Mouse (Mus musculus) yolk sac, embryonic 10.5 days (tissue): ENCODE measurements at regions not wholly inside any gene's neighbourhood (a gene's known extent, or its start where the extent isn't known, plus 50 kb on each side); places are given as distances from the start of the nearest gene placed in this dataset.
A peak's percentile ranks its signal among the peaks of the same experiment; 100 is the strongest.

ENCODE experiments used
- DNase-seq: peaks from one replicate; pipeline ENCODE4 v3.0.0-alpha.2; 2017; ENCODE audit warnings: low spot score

DNA sequence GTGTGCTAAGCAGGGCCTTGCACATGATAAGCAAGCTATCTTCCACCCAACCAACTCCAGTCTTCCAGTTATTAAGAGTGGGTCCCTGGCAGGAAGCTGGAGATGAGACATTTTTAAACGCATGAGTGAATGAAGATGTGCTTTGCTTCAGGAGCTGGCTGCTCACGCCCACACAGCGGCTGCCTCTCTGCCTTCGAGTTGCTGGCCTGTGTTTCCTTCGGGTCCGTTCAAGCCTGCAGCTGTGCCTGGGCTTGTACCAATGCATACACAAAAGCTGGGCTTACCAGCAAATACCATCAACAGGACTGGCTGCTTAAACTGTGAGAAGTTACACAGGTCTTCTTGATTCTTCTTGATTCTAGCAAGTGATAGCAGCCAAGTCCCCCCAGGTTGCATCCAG, 498.7 kb downstream of the Cdh26 start:
- DNase-seq: no peak

DNA sequence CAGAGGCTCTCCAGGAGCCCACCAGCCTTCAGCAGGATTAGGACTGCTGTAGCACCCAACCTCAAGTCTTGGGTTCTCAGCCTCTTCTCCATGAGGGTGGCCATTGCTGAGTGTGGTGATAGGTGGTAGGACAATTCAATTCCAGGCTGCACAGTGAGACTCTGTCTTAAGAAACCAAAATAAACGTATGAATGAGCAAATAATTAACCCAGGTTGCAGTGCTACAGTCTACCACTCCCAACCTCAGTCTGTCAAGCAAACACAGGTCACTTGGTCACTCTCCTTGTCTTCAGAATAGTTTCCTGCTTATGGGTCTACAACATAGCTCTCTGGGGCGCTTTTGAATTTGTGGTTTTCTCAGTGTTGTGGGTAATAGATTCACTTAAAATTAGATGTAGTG, 499.8 kb downstream of the Cdh26 start:
- peak; percentile 11 for DNase-seq

DNA sequence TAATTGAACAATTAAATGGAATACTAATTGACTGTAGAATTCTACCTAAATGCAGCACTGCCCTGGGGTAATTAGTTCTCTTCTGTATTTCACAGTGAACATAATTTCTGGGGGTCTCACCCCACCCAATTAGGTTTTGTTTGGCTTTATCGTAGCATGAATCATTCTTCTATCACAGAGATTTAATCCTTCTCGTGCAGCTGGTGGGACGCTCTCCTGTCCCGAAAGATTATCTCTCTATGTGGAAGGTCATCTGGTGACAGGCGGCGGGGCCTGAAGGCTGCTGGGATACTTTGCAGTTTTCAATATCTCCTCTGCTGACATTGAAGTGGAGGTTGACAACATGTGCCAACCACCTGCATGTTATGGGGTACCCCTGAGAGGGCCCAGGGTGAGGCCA, 493.8 kb upstream of the Cdh4 start:
- DNase-seq: no peak

DNA sequence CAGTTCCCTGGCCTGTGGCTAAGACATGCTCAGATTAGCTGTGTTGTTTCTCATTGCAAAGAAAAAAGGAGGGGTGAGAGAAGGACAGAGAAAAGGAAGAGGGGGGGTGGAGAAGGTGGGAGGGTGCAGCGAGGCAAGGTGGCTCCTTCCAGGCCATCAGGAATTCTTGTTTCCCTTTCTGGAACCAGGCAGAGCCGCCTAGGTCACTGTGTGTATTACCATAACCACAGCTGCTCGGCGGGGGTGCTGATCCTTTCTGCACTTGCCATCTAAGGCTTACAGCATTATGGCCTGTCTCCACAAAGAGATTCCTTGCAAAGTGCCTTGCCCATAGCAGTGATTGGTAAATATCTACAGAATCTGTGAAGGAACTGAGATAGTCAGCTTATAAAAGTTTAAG, 493.1 kb upstream of the Cdh4 start:
- no peak for DNase-seq

DNA sequence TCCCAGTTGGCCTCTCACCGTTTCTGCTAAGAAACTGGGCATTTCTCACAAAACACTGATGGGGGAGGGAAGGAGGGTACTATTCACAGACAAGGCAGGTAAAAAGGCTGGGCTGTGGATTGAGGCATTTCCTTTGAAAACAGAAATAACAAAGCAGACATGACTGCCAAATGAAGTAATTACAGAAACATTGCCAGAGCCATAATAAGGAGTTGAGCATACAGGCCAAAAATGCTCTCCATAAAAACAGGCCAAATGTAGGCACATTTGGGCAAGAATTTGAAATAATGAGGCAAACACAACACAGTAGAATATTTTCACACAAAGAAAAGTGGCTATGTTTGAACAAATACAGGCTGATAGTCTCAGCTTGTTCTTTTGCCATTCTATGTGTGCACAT, 491.9 kb upstream of the Cdh4 start:
- DNase-seq: no peak

DNA sequence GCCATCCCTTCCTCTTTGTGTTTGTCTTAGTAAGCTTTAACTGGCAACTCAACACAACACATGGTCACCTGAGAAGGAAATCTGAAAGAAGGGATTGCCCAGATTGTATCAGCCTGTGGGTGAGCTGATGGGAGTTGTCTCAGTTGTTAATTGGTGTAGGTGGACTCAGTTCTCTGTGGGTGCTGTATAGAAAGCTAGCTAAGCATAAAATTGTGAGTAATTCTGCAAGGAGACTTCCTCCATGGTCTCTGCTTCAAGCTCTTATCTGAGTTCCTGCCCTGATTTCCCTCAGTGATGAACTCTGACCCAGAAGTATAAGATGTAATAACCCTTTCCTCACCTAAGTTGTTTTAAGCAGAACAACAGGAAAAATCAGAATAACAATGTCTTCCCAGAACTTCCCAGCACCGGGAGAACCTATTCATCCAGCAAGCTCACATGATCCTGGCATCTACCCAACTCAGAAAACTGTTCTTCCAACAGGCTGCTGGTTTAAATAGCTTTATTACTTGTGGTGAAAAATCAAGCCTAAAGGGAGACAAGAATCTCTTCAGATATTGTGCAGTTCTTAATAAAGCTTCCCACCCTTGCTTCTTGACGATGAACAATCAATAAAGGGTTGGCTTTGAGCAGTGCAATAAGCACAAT, 487.7 kb upstream of the Cdh4 start:
- no peak for DNase-seq

DNA sequence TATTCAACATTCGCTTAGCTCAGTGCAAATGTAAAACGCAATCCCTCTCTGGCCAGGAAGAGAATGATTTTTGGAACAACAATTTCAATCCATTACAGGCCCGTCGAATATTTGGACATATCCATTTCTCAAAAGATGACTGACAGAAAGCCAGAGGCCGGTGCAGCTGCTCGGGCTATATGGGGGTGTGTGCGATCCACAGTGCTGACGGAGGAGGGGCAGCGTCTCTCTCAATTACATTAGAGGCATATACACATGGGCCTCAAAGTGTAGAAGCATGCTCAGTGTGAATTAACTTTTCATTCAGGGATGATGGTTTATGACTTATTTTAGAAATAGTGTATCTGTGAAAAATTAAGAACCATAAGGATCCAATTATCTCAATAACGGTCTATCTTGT, 483.4 kb upstream of the Cdh4 start:
- DNase-seq: no peak

DNA sequence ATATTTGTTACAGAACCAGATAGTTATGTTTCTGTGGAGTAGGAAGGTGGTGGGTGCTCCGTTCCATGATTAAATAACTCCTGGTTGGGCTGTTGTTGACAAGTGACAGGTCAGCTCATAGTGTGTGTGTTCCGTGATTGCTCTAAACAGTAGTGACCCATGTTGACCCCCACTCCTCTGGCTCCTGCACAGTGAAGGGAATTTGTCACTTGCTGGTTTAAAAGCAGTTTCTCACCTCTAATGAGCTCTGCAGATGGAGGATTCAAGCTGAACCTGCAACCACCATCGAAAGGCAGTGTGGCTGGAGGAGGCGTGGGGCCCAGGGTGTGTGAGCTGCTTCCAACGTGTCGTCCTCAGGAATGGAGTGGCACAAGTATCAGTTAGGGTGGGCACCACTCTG, 482.6 kb upstream of the Cdh4 start:
- no peak for DNase-seq

DNA sequence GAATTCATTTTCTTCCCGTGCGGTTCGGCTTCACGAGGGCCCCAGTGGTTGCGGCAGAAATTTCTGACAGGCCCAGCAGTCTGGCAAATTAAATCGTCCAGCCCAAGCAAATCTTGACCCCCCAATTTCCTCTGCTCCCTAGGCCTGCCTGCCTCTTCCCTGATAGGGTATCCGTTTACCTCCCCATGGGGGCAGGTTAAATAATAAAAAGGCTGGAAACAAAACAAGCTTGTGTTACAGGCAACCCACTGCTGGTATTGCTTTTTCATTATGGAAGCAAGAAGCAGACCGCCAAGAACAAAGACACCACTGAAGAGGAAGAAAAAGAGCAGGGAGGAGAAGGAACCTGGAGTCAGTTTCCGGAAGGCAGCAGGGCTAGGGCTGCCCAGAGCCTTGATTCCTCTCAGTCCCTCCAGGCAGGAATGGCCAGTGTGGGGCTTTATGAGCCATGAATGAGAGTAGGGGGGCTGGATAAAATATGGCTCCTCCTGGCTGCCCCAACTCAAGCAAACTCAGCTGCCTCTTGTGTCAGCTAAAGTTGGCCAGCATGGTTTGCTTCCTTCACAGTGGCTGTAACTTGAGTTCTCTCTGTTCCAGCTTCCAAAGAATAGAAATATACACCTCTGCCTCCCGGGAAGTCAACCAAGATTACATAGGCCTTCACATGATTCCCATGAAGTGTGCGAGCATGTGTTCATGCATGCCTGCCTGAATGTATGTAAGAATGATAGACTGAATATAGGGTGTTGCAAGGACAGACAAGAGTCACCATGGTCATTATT, 474.5 kb upstream of the Cdh4 start:
- DNase-seq: no peak

DNA sequence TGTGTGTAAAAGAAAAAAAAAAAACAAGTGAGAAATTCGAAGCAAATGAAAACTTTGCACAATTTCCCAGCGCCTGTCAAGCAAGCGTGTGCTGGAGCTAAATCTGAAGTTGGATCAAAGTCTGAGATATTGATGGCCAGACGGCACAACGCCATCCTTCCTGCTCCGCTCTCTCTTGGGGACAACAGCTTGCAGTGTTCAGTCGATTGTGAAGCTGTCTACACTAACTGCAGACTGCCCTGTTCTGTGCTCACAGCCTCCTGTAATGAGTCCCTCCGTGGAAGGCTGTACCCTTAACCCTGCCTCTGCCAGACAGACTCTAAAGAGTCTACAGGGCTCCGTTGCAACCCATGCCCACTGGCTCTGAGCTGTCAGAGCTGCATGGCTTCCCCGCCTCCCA, 472.5 kb upstream of the Cdh4 start:
- DNase-seq: no peak

DNA sequence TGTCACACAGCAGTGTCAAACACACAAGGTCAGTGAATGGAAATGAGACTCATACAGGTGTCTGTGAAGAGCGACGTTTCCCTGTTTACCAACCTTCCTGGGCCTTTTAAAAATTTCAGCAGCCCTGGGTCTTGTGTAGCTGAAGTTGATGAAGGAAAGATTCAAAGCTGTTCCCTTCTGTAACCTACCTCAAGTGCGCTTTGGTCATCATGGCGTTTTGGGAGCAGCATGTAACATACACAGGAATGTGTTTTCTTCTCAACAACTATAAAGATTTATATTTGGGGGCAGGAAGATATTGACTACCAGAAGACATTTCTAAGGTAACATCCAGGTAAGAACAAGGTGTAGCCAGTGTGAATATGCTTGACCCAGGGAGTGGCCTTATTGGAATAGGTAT, 466.9 kb upstream of the Cdh4 start:
- DNase-seq: no peak

DNA sequence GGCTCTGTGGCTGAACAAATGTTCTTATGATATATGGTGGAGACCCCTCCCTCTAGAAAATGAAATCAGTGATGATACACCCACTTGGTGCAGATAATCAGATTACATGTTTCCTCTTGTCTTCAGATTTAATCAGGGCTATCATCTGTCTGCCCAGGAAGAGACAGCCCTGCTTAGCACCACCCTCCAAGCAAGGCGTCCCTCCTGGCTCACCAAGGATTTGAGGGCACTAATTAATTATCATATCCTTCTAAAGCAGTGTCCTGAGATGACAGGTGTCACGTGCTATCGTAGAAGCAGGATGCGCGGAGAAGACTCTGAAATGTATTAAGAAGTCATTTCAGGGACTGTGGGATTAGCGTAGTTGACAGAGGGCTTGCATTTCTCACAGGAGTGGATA, 466.2 kb upstream of the Cdh4 start:
- DNase-seq: no peak

DNA sequence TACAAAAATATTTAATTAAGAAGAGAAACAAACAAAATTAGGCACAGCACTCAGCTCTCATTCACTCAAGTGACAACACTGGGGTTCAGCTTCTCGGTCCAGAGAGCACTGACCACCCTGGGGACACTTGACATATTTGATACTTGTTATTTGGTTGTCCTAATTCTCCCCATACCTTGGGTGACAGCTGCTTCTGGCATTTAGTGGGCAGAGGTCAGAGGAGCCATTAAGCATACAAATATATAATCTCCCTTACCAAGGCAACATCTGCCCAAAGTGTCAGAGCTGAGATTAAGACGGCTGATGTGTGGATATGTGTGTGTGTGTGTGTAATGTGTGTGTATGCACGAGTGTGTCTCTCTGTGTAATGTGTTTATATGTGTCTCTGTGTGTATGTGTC, 465.7 kb upstream of the Cdh4 start:
- no peak for DNase-seq

DNA sequence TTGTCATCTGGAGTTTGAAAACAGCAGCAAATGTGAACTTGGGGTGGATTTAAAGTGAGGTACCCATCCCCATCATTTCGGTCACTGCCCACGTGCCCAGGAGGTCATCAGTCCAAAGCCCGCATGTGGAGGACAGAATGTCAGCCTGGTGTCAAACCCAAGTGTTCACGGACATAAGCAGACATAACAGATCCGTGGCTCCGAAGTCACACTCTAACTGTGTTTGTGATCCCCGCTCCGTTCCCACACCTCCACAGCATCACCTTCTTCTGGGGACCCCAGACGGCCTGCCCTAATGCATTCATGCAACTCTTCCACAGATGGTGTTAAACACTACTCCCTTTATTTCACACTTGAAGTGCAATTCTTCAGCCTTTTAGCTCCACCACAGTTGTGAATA, 462.8 kb upstream of the Cdh4 start:
- no peak for DNase-seq

DNA sequence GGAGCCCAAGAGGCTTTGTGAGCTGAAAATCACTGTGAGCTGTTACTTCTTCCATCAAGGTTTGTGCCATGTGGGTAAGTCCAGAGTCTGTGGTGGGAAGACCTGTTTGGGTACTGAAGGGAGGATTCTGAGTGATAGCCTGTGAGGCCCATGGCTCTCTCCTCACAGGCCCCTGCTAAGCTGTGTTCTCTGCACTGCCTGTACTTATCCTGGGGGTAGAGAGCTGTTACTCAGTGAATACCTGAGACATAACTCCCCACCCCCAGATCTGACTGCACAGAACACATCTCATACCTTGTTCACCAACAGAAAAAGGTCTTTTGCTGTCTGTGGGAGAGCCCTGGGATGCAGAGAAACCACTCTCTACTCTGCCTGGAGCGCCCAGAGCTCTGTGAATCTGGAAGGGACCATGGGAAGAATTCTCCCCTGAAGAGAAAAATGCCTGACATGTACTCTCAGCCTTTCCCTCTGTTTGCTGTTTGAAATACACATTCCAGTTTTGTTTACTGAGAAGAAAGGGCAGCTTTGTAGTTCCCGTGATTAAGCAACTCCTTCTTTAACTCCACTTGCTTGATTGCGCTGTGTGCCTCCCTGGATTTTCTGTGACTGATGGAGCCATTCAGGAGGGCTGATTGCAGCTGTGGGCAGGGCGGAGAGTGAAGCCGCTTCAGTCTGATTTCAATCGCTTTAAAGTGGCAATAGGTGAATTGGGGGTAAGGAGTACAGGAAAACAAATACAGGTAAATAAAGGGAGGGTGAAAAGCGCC, 460.3 kb upstream of the Cdh4 start:
- DNase-seq: peak; percentile 38

DNA sequence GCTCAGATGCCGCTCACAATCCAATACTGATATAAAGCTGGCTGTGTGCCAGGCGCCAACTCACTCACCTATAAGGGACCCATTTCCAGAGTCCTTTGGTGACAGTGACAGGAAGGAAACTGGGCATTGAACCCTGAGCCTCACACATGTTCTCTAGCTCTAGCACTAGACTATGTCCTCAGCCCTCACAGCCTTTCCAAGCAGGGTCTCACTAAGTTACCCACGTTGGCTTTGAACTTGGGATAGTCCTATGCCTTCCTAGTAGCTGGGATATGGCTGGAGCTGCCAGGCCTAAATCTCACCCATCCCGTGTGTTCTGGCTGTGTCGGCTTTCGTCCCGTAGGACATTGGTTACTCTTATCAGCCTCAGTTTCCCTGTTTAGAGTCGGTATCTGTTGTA, 458.4 kb upstream of the Cdh4 start:
- DNase-seq: no peak

DNA sequence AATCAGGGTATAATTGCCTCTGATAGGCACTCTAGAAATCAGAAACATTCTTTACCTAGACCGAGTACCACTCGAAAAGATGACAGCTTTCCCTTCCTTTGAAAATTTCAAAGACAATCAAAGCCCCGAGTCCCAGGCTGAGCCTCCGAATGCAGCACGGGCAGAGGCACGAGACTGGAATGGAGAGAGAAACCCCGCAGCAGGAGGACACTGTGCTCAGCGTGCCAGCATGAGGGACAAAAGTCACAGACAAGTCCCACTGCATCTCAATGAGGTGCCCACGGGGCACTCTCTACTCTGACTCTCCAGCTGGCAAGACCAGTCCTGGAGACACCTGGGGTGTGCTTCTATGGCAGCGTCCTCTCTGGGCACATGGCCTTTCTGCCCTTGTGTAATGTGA, 454.3 kb upstream of the Cdh4 start:
- DNase-seq: no peak

DNA sequence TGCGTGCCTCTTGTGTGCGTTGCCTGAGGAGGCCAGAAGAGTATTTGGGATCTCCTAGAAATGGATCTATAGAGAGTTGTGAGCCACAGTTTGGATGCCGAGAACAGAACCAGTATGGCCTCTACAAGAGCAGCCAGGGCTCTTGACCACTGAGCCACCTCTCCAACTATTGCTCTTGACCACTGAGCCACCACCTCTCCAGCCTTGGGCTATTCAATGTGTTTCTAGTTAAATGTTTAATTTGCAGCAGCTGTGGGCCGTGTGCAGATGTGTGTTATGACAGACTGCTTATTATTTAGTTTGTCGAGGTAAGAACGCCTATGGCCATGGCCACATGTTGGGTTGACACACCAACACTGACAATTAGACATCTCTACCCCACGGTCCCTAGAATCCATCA, 452.9 kb upstream of the Cdh4 start:
- no peak for DNase-seq

DNA sequence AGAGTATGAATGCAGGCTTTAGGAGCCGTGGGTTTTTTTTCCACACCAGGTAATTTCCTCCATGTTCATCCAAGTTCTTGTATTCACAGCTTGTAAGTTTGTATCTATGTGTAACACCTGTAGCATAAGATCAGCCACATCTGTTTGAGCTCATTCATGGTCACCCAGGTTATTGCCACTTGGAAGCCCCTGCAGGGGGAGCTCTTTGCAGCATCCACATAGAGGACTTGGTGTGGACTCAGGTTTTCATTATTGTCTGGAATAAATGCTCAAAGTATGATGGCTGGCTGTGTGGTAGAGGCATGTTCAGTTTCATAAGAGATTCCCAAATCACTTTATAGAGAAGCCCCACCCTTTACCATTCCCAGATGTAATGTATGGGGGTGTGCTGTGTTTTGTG, 452.4 kb upstream of the Cdh4 start:
- no peak for DNase-seq

DNA sequence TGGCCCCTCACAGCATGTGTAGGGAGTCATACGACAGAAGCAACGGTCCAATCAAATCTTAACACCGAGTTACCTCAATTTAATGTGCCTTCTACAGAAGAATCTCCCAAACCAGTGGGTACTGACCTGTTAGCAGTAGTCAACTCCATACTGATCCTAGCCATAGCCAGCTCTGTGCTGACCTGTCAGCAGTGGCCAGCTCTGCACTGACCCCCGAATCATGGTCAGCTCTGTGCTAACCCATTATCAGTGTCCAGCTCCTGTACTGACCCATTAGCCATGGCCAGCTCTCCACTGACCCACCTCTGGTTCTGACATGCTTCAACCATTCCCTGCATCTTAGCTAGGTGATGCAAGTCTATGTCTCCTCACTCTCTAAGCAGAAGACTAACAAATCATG, 451.3 kb upstream of the Cdh4 start:
- DNase-seq: no peak

DNA sequence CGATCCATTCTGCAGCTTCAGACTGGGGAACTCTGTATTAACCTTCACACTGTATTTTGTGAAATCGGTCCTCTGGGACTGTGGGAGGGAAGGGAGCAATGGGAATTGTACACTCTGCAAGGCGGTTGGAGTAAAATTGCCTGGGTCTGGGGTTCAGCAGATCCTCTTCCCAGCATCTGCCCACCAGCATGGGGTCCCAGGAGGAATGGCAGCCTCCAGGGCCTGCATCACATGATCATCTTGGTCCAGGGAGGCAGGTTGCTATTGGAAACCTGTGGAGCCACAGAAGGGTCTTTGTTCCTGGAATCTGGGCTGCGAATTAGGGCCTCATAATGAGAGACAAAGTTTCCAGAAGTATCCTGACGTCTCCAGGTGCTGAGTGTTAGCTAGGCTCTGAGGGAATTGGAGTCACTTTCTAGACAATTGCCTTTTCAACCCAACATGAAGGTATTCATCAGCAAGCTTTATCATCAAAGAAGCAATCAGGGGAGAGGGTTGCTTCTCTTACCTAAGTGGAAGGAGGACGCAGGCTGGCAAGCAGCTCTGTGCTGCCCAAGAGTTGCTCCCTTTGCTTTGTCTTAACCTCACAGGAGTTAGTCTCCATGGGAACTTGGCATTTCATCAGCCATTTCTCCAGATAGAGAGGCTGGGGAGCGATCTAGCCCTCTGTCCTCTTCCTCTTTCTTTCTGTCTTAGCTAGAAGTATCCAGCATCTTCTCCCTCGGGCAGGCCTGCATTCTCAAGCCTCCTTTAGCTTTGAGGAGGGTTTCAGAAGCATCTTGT, 449.7 kb upstream of the Cdh4 start:
- no peak for DNase-seq

DNA sequence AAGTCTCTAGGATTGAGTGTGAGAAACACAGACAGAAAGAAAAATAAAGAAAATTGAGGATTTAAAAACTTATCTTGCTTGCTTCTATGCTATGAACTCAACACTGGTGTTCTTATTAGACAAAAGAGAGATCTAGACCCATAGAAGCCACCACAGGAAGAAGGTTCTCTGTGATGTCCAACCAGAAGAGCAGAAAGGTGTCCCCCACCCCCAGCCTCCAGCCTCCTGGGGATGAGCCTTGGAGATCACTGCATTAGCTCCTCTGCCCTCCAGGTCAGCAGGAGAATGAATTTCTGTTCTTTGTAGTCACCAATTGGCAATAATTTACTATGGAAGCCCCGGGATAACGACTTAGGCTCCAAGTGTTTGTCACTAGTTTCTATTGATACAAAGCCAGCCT, 444.3 kb upstream of the Cdh4 start:
- no peak for DNase-seq
